Mouse (Mus musculus) liver, postnatal 0 days (tissue): ENCODE results near the gene Gak.

ENCODE experiments used
- CTCF ChIP-seq: sonication (generic); IDR thresholded peaks from 2 replicates; pipeline ENCODE4 v1.5.1; 2016; ENCODE audit warnings: antibody characterized with exemption, low read depth
- EP300 ChIP-seq: IDR thresholded peaks from 2 replicates; pipeline ENCODE4 v1.6.1; 2016; ENCODE audit warnings: antibody characterized with exemption, low read depth, mild to moderate bottlenecking

- no peak for TF ChIP-seq CTCF
- no peak for TF ChIP-seq EP300
Observed at GRCm38 (mm10) chr5:108643674-108644073, 14.1 kb upstream of the Gak start.
